Mouse (Mus musculus) regulatory T cell (primary cell): ENCODE results near the gene Bcl2l1.

Experiments used
- in situ Hi-C: fragments of 300-600 bp; cut with MboI, MseI; formaldehyde crosslinking; loops from one replicate; pipeline ENCODE4 v1.15.1; 2025; ENCODE audit warnings: high pct_unique_total_duplicates

Bcl2l1 gene

GRCm38 (mm10) chr2:152831019-152831878, at the start of gene Bcl2l1:
TSS of gene Bcl2l1 (minus strand) at chr2:152831728.
- in situ Hi-C loops, result loop anchor here (5.0 kb wide), 2 partner anchors 94 to 139 kb away; partner anchors contain the start of gene Id1

DNA sequence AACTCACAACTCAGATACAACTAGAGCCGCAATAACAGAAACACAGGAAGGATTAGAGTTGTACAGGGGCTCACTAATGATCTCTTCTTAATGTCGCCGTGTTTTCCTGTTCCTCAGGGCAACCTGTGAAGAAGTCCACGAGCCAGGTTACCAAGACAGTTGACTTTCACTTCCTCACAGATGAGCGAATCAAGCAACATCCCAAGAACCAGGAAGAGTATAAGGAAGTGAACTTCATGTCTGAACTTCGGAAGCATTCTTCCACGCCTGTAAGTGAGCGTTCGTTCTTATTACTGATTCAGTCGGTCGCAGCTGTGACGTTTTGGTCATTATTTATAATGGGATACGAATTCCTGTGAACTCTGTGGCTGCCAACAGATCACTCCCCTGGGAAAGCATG, 49.4 kb upstream of the Bcl2l1 start:
- in situ Hi-C loops, result loop anchor here (25.0 kb wide), 1 partner anchor 619 kb away; no protein-coding TSS in a partner anchor

DNA sequence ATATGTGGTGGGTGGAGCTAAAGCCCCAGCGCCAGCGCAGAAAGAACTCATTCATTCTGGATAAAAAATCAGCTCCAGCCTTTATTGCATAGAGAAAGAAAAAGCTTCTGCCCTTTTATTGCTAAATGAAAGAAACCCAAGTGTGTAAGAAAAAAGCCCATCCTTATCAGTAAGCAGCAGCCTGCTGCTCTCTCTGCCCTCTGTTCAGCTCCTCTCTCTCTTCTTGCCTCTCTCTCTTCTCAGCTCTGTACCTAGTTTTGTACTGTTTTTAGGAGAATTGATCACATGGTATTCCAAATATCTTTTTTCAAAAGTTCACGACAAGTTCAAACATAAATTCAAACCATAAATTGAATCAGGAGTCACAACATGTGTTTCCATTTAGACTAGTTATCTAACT, 46.7 kb upstream of the Bcl2l1 start:
- in situ Hi-C loops, result loop anchor here (10.0 to 25.0 kb wide), 2 partner anchors 497 to 616 kb away; no protein-coding TSS in a partner anchor

GRCm38 (mm10) chr2:152863346-152863745, 31.8 kb upstream of the Bcl2l1 start:
- in situ Hi-C loops, result no loop called here

DNA sequence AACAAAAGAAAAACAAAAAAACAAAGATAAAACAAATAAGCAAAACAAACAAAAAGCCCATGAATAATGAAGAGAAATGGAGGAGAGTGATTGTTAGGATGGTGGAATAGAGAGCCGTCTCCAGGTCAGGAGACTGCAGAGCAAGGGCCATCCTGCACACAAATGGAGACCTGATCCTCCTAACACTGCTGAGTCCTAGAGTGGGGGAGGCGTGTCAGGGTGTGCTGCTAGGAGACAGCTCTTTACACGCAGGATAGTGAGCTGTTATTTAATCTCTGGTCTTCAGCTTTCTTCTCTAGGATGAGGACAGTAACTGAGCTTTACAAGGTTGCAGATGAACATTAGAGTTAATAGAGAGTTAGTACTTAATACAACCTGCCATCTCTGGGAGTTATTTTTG, 31.1 kb upstream of the Bcl2l1 start:
- in situ Hi-C loops, result no loop called here

DNA sequence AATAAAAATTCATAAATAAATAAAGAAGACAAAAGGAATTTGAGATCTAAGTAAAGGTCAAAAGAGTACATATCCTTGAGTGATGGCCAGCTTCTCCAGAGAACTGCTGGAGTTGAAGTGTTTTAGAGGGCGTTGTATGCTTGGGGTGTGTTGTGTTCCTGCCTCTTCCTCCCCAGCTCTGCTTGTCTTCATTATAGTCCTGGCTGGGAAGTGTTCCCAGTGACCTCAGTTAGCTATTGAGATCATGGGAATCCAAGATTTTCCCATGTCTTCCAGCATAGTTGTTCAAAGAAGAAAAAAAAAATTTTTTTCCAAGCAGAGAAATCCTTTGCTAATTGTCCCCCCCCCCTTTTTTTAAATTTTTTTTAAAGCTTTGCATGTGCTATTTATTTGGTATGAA, 30.4 kb upstream of the Bcl2l1 start:
- in situ Hi-C loops, result no loop called here

GRCm38 (mm10) chr2:152859501-152859900, 28.0 kb upstream of the Bcl2l1 start:
- in situ Hi-C loops, result no loop called here

- in situ Hi-C loops, result no loop called here
These were observed 16.9 kb upstream of the Bcl2l1 start for GRCm38 (mm10) chr2:152848466-152848865.

DNA sequence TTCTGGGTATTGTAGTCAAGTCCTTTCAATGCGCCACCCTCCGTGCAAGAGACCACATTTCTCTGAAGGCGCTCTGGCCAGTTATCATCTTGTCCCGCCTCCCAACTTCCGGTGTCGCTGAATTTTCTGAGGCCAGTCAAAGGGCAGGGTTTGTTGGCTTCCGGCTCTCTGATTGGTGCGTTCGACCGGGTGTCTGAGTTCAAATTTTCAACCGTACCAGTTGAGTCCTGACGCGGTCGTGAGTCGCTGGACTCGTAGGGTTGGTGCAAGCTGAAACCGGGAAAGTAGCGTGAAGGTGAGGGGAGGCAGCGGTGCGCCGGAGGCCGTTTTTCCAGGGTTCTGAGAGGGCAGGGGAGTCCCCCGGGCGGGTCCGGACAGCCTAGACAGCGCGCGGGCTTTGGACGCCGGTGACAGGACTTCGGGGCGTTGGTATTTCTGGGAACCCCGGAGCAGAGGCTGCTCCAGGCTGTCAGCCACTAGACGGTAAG, 16.3 kb upstream of the Bcl2l1 start, which contains the start of gene Tpx2:
TSS of gene Tpx2 (plus strand) at position 150 of the 488 bp plus-strand sequence.
- in situ Hi-C loops, result no loop called here

DNA sequence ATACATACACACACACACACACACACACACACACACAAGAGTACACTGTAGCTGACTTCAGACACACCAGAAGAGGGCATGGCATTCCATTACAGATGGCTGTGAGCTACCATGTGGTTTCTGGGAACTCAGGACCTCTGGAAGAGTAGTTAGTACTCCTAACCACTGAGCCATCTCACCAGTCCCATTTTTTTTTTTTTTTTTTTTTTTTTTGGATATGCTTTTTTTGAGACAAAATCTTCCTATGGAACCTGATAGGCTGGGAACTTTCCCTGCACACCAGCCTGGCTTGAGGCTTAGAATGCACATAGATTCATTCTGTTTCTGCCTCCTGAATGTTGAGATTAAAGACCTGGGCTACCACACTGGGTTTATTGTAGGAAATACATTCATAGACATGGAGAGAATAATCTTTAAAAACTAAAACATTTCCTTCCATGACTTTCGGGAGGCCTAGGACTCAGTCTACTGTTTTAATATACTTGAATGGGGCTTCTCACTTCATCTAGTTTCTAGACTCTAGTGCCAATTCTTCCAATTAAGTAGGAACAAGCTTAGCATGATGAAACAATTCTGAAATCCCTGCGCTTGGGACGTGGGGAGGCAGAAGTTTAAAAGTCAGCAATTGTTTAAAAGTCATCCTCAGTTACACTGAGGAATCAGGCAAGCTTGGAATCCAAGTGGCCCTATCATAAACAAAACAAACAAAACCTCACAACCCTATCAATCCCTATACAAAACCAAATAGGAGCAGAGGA, 15.7 kb upstream of the Bcl2l1 start:
- in situ Hi-C loops, result no loop called here

GRCm38 (mm10) chr2:152842741-152843140, 11.2 kb upstream of the Bcl2l1 start:
- in situ Hi-C loops, result no loop called here

DNA sequence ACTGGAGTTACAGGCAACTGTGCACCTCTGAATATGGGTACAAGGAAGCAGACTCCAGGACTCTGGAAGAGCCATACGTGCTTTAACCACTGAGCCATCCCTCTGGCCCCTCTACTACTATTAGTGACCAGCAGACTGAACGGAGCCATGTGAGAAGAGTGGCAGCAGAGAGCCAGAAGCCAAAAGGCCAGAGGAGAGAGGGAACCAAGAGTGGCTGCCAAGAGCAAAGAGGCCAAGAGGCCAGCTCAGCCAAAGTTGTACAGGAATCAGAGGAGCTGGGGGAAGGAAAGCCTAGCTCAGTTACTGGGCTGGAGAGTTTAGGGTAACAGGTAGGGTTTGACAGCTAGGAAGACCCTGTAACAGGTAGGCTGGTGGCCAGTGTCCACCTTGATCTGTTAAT, 7.7 kb upstream of the Bcl2l1 start:
- in situ Hi-C loops, result no loop called here

DNA sequence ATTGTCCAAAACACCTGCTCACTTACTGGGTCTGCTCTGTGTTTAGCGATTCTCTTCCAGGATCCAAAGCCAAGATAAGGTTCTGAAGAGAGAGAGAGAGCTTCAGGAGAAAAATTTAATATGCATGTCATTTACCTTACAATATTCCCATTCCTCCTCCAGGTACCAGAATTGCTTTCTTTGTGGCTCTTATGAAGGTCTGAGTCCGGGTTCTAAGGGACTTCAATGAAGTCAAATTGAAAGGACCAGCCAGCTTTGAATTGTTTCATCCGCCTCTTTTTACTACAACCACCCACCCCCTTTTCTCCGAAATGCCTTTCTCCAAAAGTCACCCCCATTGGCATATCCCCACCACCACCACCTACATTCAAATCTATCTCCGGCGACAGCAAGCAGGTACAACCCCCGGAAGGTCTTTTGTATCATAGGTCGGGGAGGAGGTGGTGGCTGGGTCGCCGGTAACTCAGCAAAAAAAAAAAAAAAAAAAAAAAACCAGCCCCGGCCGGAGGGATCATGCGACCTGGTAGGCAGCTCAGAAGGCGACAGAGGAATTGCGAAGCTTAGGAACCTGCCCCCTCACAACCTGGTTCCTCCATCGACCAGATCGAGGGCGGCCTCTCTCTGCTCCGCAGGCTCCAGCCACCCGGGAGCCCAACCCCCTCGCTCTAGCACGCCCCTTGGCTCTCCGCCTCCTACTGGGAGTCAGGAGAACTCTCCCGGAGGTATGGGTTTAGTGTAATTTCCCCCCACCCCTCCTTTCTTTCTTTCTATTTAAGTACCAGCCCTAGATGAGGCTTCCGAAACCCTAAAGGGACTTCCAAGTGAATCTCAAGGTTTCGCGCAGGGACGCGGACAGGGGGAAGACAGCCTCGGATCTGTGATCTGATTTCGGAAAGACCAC, 1.3 kb downstream of the Bcl2l1 start:
- in situ Hi-C loops, result loop anchor here (5.0 kb wide), 2 partner anchors 93 to 138 kb away; partner anchors contain the start of gene Id1

DNA sequence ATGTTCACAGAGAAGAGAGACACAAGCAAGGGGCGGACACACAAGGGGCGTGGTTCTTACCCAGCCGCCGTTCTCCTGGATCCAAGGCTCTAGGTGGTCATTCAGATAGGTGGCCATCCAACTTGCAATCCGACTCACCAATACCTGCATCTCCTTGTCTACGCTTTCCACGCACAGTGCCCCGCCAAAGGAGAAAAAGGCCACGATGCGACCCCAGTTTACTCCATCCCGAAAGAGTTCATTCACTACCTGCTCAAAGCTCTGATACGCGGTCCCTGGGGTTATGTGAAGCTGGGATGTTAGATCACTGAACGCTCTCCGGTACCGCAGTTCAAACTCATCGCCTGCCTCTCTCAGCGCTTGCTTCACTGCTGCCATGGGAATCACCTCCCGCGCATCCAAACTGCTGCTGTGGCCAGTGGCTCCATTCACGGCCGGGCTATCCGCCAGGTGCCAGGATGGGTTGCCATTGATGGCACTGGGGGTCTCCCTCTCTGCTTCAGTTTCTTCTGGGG, 2.1 kb downstream of the Bcl2l1 start:
- in situ Hi-C loops, result loop anchor here (5.0 kb wide), 1 partner anchor 37 kb away; no protein-coding TSS in a partner anchor

DNA sequence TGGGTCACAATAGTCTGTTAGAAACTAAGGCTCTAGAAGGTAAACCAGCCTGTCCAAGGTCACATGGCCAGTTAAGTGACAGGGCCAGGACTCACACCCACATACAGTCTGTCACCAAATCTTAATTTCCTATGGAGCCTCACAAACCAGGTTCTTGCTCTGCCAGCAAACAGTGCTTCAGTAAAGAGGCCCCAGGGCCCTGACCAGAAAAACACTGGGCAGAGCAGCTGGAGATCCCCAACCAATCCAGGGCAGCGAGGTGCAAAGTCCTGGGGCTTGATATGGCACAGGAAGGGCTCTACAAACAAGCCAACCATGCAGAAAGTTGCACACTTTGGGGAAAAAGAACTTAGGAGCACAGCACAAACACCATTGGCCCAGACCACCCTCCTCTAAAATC, 3.0 kb downstream of the Bcl2l1 start:
- in situ Hi-C loops, result loop anchor here (5.0 kb wide), 1 partner anchor 36 kb away; no protein-coding TSS in a partner anchor

- in situ Hi-C loops, result loop anchor here (5.0 kb wide), 1 partner anchor 36 kb away; no protein-coding TSS in a partner anchor
These were observed 3.5 kb downstream of the Bcl2l1 start for GRCm38 (mm10) chr2:152828011-152828370.

DNA sequence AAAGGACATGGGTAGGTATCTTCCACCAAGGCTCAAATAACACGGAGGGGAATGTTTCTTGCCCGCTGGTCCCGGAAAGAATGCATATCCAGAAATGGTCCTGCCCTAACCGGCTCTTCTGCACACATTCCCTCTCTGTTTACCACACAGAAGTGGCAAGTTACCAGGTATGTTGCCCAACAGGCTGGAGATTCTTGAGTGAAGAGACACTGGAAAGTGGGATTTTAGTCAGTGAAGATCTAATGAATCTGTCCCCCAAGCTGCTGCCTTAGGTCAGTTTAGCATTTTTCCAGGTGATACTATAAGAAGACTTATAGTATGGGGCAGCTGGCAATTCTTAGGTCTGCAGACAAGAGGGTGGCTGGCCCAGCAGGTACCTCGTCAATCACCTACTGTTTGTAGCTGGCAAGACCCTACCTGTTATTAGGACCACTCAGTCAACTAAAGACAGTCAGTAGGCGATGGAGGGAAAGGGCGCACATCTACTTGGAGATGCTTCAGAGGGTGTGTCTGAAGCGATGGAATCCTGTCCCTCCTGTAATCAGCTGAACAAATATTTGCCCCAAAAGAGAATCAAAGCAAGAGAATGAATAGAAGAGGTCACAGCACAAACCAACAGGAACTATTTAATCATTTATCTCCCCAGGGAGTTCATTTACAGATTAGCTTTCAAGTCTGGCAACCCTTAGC, 4.1 kb downstream of the Bcl2l1 start:
- in situ Hi-C loops, result loop anchor here (5.0 kb wide), 1 partner anchor 35 kb away; no protein-coding TSS in a partner anchor

- in situ Hi-C loops, result loop anchor here (5.0 kb wide), 1 partner anchor 34 kb away; no protein-coding TSS in a partner anchor
These were observed 5.0 kb downstream of the Bcl2l1 start for GRCm38 (mm10) chr2:152826481-152826880.

DNA sequence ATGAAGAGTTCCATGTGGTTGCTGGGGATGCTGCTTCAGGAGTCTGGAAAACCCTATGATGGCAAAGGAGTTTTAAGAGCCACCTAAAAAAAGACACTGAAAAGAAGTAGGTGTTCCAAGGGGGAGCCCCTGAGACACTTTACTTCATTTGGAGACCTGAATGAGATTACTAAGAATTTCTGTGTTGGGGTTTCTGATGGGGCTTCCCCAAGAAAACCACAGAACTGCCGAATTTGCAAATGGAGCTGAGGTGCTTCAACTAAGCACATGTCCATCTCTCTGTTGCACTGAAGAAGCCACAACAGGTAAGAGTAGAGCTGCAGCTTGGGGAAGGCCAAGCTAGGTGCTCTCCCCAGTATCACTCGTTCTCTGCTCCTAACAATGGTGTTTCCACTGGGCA, 5.8 kb downstream of the Bcl2l1 start:
- in situ Hi-C loops, result loop anchor here (5.0 kb wide), 1 partner anchor 33 kb away; no protein-coding TSS in a partner anchor

DNA sequence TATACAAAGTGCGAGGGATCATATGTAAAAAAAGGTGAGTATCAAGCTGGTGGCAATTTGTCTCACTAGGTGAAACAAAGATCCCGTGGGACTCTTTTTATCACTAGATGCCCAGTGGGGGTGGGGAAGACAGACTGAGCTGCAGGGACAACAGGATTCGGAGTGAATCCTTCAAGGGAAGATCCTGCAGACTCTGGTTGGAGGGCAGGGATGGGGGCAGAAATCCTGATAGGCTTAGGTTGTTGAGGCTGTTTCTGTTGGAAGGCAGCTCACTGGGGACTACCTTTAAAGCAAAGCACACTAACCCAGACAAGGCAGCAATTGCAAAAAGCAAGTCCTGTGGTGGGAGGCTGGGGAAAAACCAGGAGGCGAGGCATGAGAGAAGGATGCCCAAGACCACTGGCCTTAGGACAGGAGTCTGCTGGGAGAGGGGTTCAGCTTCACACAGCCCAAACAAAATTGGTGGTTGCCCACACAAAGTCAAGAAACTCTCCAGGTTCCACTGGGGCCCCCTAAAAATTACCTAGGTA, 6.3 kb downstream of the Bcl2l1 start:
- in situ Hi-C loops, result loop anchor here (5.0 kb wide), 1 partner anchor 33 kb away; no protein-coding TSS in a partner anchor
